Mouse (Mus musculus) embryonic facial prominence, embryonic 14.5 days (tissue): ENCODE data around the gene Lrrn4. TPM values are rescaled to one million over a fixed set of nuclear protein-coding genes. Genes with fewer than 3 reads are reported as not detected.

Experiments used
- ATAC-seq: fragments of 200-750 bp; cut with Nextera tagmentation; 2 replicates; pipeline ENCODE4 v1.8.0; 2017; ENCODE audit warnings: low read depth, moderate number of reproducible peaks, moderate TSS enrichment
- DNase-seq: peaks from one replicate; pipeline ENCODE4 v3.0.0-alpha.2; 2015; ENCODE audit warnings: low spot score
- H3K27ac ChIP-seq: fragments of 300-500 bp; sonication (generic); replicated peaks from 2 replicates; pipeline ENCODE4 v1.5.1; 2014; ENCODE audit warnings: low read depth, mild to moderate bottlenecking, low read length, moderate library complexity
- H3K27me3 ChIP-seq: fragments of 300-500 bp; sonication (generic); replicated peaks from 2 replicates; pipeline ENCODE4 v1.6.1; 2014; ENCODE audit warnings: low read length; ENCODE audit not compliant: control insufficient read depth, insufficient read depth
- H3K36me3 ChIP-seq: fragments of 300-500 bp; sonication (generic); 2 replicates; pipeline ENCODE4 v1.6.1; 2014; ENCODE audit warnings: low read length, mixed read lengths; ENCODE audit not compliant: control insufficient read depth, insufficient read depth
- H3K4me1 ChIP-seq: fragments of 300-500 bp; sonication (generic); 2 replicates; pipeline ENCODE4 v1.6.1; 2014; ENCODE audit warnings: antibody characterized with exemption, low read length; ENCODE audit not compliant: control insufficient read depth, insufficient read depth
- H3K4me2 ChIP-seq: fragments of 300-500 bp; sonication (generic); 2 replicates; pipeline ENCODE4 v1.6.1; 2014; ENCODE audit warnings: low read depth, mild to moderate bottlenecking, low read length, moderate library complexity, mixed read lengths
- H3K4me3 ChIP-seq: fragments of 300-500 bp; sonication (generic); 2 replicates; pipeline ENCODE4 v1.5.1; 2014; ENCODE audit warnings: low read depth, mild to moderate bottlenecking, low read length
- H3K9ac ChIP-seq: fragments of 300-500 bp; sonication (generic); 2 replicates; pipeline ENCODE4 v1.6.1; 2014; ENCODE audit warnings: low read depth, mild to moderate bottlenecking, low read length, moderate library complexity, mixed read lengths
- H3K9me3 ChIP-seq: fragments of 300-500 bp; sonication (generic); 2 replicates; pipeline ENCODE4 v1.6.1; 2016; ENCODE audit warnings: low read length; ENCODE audit not compliant: control insufficient read depth
- WGBS: fragments of 180-500 bp; shearing (Covaris S2); extraction: QIAGEN DNeasy Blood & Tissue Kit; methylation state at CpG from one replicate; pipeline ENCODE4 v1.1.7; 2014; 5-methylcytosine and 5-hydroxymethylcytosine counted together
- polyA plus RNA-seq: library from polyadenylated mRNA; unstranded; fragments of >200 nt; fragmentation: Nextera tagmentation; extraction: Ambion mirVana; gene quantifications from 2 replicates; pipeline ENCODE4 v1.2.1, GENCODE M21; 2014

Gene Lrrn4
- polyA plus RNA-seq, 1 experiment from 2014 or later: 0.06 TPM

GRCm38 (mm10) chr2:132861456-132861855 is 19.2 kb downstream of the Lrrn4 start:
- no peaks in the 10 kb centered on the region for H3K9me3 ChIP-seq
- DNase-seq (no peak), ATAC-seq (no peak)
- no peaks in the 10 kb centered on the region for H3K27me3 ChIP-seq
- H3K4me3 ChIP-seq: no peak overlapping the region
- no peak overlapping the region for H3K9ac ChIP-seq
- H3K36me3 ChIP-seq: peaks cover 30% of the 10 kb centered on the region
- no peak overlapping the region for H3K27ac ChIP-seq
- H3K4me1 ChIP-seq: no peaks in the 10 kb centered on the region
- no peak overlapping the region for H3K4me2 ChIP-seq
- WGBS: 85% methylated on average over 2 of the region's 2 CpGs

- no peak for DNase-seq
- Histone ChIP-seq H3K4me2 (no peak overlapping the region), H3K27ac (no peak overlapping the region), H3K36me3 (peaks cover 22% of the 10 kb centered on the region), H3K9me3 (no peaks in the 10 kb centered on the region), H3K9ac (no peak overlapping the region), H3K4me1 (no peaks in the 10 kb centered on the region), H3K27me3 (no peaks in the 10 kb centered on the region), H3K4me3 (no peak overlapping the region)
- no peak for ATAC-seq
These were observed 20.3 kb downstream of the Lrrn4 start for GRCm38 (mm10) chr2:132860435-132860834.

GRCm38 (mm10) chr2:132856333-132856732 is 24.4 kb downstream of the Lrrn4 start:
- Histone ChIP-seq H3K36me3 (peaks cover 26% of the 10 kb centered on the region), H3K9ac (no peak overlapping the region), H3K4me3 (no peak overlapping the region), H3K27me3 (no peaks in the 10 kb centered on the region), H3K27ac (no peak overlapping the region), H3K4me1 (no peaks in the 10 kb centered on the region), H3K9me3 (no peaks in the 10 kb centered on the region), H3K4me2 (no peak overlapping the region)
- WGBS: 90% methylated on average over 5 of the region's 5 CpGs
- ATAC-seq (no peak), DNase-seq (no peak)

- no peak for DNase-seq
- H3K4me1 ChIP-seq: peaks cover 2% of the 10 kb centered on the region; the same call in 1 of the 2 replicates
These were observed 27.6 kb downstream of the Lrrn4 start for GRCm38 (mm10) chr2:132853051-132853450.

GRCm38 (mm10) chr2:132849141-132849540 is 31.6 kb downstream of the Lrrn4 start:
- Histone ChIP-seq H3K27ac (no peak overlapping the region), H3K27me3 (no peaks in the 10 kb centered on the region), H3K4me2 (no peak overlapping the region), H3K36me3 (peaks cover 29% of the 10 kb centered on the region; the same call in 1 of the 2 replicates), H3K9ac (no peak overlapping the region), H3K4me3 (no peak overlapping the region), H3K4me1 (peaks cover 9% of the 10 kb centered on the region), H3K9me3 (no peaks in the 10 kb centered on the region)
- 94% methylated on average over 6 of the region's 6 CpGs for WGBS
- DNase-seq (no peak), ATAC-seq (no peak)

More at GRCm38 (mm10) chr2:132853051-132853450, 27.6 kb downstream of the Lrrn4 start:
- H3K27me3 ChIP-seq: no peaks in the 10 kb centered on the region
- WGBS: 84% methylated on average over 1 of the region's 1 CpGs
- H3K9me3 ChIP-seq: no peaks in the 10 kb centered on the region
- H3K4me2 ChIP-seq: no peak overlapping the region
- no peak overlapping the region for H3K4me3 ChIP-seq
- H3K9ac ChIP-seq: no peak overlapping the region
- no peak overlapping the region for H3K27ac ChIP-seq
- peaks cover 33% of the 10 kb centered on the region; the same call in 1 of the 2 replicates for H3K36me3 ChIP-seq
- no peak for ATAC-seq

GRCm38 (mm10) chr2:132848361-132848760 is 32.3 kb downstream of the Lrrn4 start:
- Histone ChIP-seq H3K36me3 (peaks cover 22% of the 10 kb centered on the region; the same call in 1 of the 2 replicates), H3K27me3 (no peaks in the 10 kb centered on the region), H3K9ac (no peak overlapping the region), H3K9me3 (no peaks in the 10 kb centered on the region), H3K4me3 (no peak overlapping the region), H3K27ac (no peak overlapping the region), H3K4me2 (no peak overlapping the region), H3K4me1 (peaks cover 9% of the 10 kb centered on the region)
- ATAC-seq (no peak), DNase-seq (no peak)
- 90% methylated on average over 4 of the region's 4 CpGs for WGBS

- H3K27ac ChIP-seq: no peak overlapping the region
- H3K4me3 ChIP-seq: peak overlapping the region; percentile 80
- DNase-seq (no peak), ATAC-seq (no peak)
- H3K4me2 ChIP-seq: peak overlapping the region; percentile 70
- 35% methylated on average over 7 of the region's 7 CpGs for WGBS
- H3K27me3 ChIP-seq: no peaks in the 10 kb centered on the region
- H3K36me3 ChIP-seq: peaks cover 21% of the 10 kb centered on the region; the same call in 1 of the 2 replicates
- H3K9me3 ChIP-seq: no peaks in the 10 kb centered on the region
- peaks cover 9% of the 10 kb centered on the region for H3K4me1 ChIP-seq
- peak overlapping the region; percentile 83 for H3K9ac ChIP-seq
These were observed 33.1 kb downstream of the Lrrn4 start for GRCm38 (mm10) chr2:132847581-132847980.

- Histone ChIP-seq H3K36me3 (peaks cover 20% of the 10 kb centered on the region; the same call in 1 of the 2 replicates), H3K4me2 (peak within 1 kb of the TSS; percentile 70), H3K27ac (peak within 1 kb of the TSS; percentile 73), H3K4me3 (peak within 1 kb of the TSS; percentile 80), H3K9me3 (no peaks in the 10 kb centered on the region), H3K9ac (peak within 1 kb of the TSS; percentile 83), H3K4me1 (peaks cover 9% of the 10 kb centered on the region), H3K27me3 (no peaks in the 10 kb centered on the region)
- DNase-seq (peak; percentile 94), ATAC-seq (peak; percentile 94)
- under 1% methylated on average over 46 of the region's 96 CpGs for WGBS
These were observed 34.0 kb downstream of the Lrrn4 start, which contains the start of gene Crls1 for GRCm38 (mm10) chr2:132846407-132847358. Gene Crls1, plus strand, starts transcription at chr2:132846666.
